Mouse (Mus musculus) layer of hippocampus, adult 18-20 months (tissue): ENCODE measurements at regions not wholly inside any gene's neighbourhood (a gene's known extent, or its start where the extent isn't known, plus 50 kb on each side); places are given as distances from the start of the nearest gene placed in this dataset.

Experiments
- DNase-seq, 2 experiments: peaks; one replicate each; pipeline ENCODE4 v3.0.0; 2022; ENCODE audit warnings: low spot score in 2 of 2

DNA sequence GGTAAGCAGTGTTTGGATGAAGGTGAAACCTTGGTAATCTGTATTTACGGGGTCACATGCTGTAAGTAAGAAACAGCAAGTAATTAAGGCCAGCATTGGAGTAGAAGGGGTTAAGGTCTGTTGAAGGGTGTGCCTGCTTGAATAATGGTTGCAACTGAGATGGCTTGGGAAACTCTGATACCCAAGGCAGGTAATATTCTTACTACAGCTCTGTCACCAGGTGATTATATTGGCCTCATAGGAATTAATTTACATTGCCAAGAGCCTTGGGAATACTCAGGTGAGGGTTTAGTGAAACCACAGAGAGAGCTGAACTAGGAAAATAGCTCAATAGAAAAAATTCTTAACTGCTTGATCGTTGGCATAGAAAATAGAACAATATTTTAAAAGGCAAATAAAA is 73.8 kb upstream of the Lcorl start:
- no peak for DNase-seq

DNA sequence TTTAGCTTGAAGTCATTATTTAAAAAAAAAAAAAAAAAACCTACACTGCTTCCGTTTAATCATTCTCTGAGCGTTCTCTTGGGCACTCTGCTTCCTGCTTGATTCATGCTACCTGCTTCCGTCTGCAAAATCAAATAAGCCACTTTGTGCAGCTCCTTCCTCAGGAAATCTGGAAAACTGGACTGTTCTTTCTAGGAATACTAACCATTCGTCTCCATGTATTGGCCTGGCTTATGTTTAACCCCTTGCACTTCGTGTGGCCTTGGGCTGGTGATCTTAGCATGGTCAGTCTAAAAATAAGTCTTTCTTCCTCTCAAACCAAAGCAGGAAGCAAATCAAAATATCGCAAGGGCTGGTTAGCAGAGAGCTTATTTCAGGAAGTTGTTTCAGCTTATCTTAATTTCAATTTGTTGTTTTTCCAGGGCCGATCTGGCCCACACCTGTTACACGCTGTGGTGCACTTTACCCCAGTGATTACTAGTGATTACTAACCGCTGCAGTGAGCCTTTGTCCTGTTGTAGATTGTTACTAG is 68.5 kb upstream of the Lcorl start:
- DNase-seq, result no peak

DNA sequence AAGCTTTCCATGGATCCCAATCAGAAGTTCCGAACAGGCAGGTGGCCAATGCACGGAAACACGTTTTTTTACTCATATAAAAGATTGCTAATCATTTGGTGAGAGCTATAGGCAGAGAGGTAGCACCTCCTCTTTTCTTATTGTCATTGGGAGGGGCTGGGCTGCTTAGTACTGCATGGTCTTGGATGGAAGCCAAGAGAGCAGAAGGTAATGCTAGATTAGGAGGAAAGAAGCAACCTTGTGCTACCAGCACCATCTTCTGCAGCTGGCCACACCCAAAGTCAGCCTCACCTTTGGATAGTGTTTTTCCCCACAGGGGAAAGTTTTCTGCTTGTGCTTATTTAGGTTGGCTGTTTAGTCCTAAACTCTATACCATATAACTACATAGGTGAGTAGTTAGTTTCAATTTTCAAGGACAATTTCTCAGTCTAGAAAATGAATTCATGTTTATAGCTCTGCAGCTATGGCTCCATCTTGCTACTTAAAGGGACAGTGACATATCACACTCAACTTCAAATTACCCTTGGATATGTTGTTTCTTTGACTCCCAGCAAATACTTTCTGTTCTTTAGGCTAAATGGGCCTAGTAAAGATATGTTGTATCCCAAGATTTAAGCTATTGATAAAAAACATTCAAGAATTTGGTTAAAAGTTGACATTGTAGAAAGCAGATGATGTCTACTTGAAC is 66.6 kb upstream of the Lcorl start:
- DNase-seq, result no peak
